Mouse (Mus musculus) CD4-positive, CD25-positive, alpha-beta regulatory T cell, adult 2 months (primary cell): ENCODE measurements around the gene Gm17660.
"Not testable (repeated sequence)": the region's sequence is repeated elsewhere in the genome, so short reads cannot be mapped to it uniquely, and the experiment has no call there.

Experiments used
- DNase-seq: peaks from one replicate; pipeline ENCODE4 v3.0.0-alpha.2; 2012; ENCODE audit warnings: low read depth, low spot score

Gene Gm17660

GRCm38 (mm10) chr5:104042906-104043305 is 34.5 kb downstream of the Gm17660 start:
- DNase-seq: no peak

GRCm38 (mm10) chr5:104039154-104039932 is 38.1 kb downstream of the Gm17660 start:
- DNase-seq: peak; percentile 52

- no peak for DNase-seq
These were observed 40.7 kb downstream of the Gm17660 start for GRCm38 (mm10) chr5:104036686-104037085.

- DNase-seq: no peak
These were observed 41.6 kb downstream of the Gm17660 start for GRCm38 (mm10) chr5:104035824-104036223.

- DNase-seq: no peak
These were observed 42.3 kb downstream of the Gm17660 start for GRCm38 (mm10) chr5:104035066-104035465.

GRCm38 (mm10) chr5:104032434-104033097 is 44.8 kb downstream of the Gm17660 start:
- no peak for DNase-seq

- no peak for DNase-seq
These were observed 52.1 kb downstream of the Gm17660 start for GRCm38 (mm10) chr5:104025245-104025854.

GRCm38 (mm10) chr5:104024762-104025161 is 52.6 kb downstream of the Gm17660 start:
- no peak for DNase-seq

GRCm38 (mm10) chr5:104024193-104024592 is 53.2 kb downstream of the Gm17660 start:
- not testable (repeated sequence) for DNase-seq

- DNase-seq: no peak
These were observed 54.0 kb downstream of the Gm17660 start for GRCm38 (mm10) chr5:104023289-104024020.

GRCm38 (mm10) chr5:104022558-104022957 is 54.9 kb downstream of the Gm17660 start:
- no peak for DNase-seq

- peak; percentile 66 for DNase-seq
These were observed 55.6 kb downstream of the Gm17660 start, which contains the start of gene Hsd17b11 for GRCm38 (mm10) chr5:104021597-104022378. Hsd17b11 (minus strand) TSS chr5:104021919.
